Mouse (Mus musculus) urinary bladder, postnatal 36 days (tissue): ENCODE measurements at regions not wholly inside any gene's neighbourhood (a gene's known extent, or its start where the extent isn't known, plus 50 kb on each side); places are given as distances from the start of the nearest gene placed in this dataset.

Experiments
- DNase-seq, 2 experiments: peaks; one replicate each; pipeline ENCODE4 v3.0.0; 2022; ENCODE audit warnings: low spot score in 2 of 2, mixed read lengths in 1 of 2

- no peak for DNase-seq
Observed at GRCm38 (mm10) chr1:33044388-33044787, 497.3 kb upstream of the Gm5415 start.

- DNase-seq = no peak
Observed at GRCm38 (mm10) chr1:33042424-33042823, 495.3 kb upstream of the Gm5415 start.

- no peak for DNase-seq
Observed at GRCm38 (mm10) chr1:33040740-33041139, 493.6 kb upstream of the Gm5415 start.

- no peak for DNase-seq
Observed at GRCm38 (mm10) chr1:33031991-33032390, 484.9 kb upstream of the Gm5415 start.

- no peak for DNase-seq
Observed at GRCm38 (mm10) chr1:33026683-33027415, 479.8 kb upstream of the Gm5415 start.

- no peak for DNase-seq
Observed at GRCm38 (mm10) chr1:33025379-33025778, 478.3 kb upstream of the Gm5415 start.

GRCm38 (mm10) chr1:33022852-33023251 is 475.8 kb upstream of the Gm5415 start:
- no peak for DNase-seq

GRCm38 (mm10) chr1:33003992-33004391 is 456.9 kb upstream of the Gm5415 start:
- DNase-seq = no peak

- DNase-seq = no peak
Observed at GRCm38 (mm10) chr1:32964957-32965356, 417.9 kb upstream of the Gm5415 start.

GRCm38 (mm10) chr1:32959316-32959715 is 412.2 kb upstream of the Gm5415 start:
- DNase-seq = no peak

- DNase-seq = no peak
Observed at GRCm38 (mm10) chr1:32946254-32946653, 399.2 kb upstream of the Gm5415 start.

- no peak for DNase-seq
Observed at GRCm38 (mm10) chr1:32930381-32930780, 383.3 kb upstream of the Gm5415 start.

- DNase-seq = no peak
Observed at GRCm38 (mm10) chr1:32902437-32902836, 355.3 kb upstream of the Gm5415 start.

- no peak for DNase-seq
Observed at GRCm38 (mm10) chr1:32887728-32888127, 340.6 kb upstream of the Gm5415 start.

- DNase-seq = no peak
Observed at GRCm38 (mm10) chr1:32872920-32873319, 325.8 kb upstream of the Gm5415 start.

GRCm38 (mm10) chr1:32866111-32866510 is 319.0 kb upstream of the Gm5415 start:
- DNase-seq = no peak

GRCm38 (mm10) chr1:32858040-32858439 is 310.9 kb upstream of the Gm5415 start:
- no peak for DNase-seq
